Mouse (Mus musculus) thymus, adult 2 months (tissue): ENCODE results near the gene Atad1.

ENCODE experiments used
- CTCF ChIP-seq: fragments of 200-500 bp; IDR thresholded peaks from 2 replicates; pipeline ENCODE4 v1.5.1; 2012; ENCODE audit warnings: mild to moderate bottlenecking, control low read depth, low read length, moderate library complexity, borderline replicate concordance; ENCODE audit not compliant: control insufficient read depth, poor library complexity, insufficient read depth; ENCODE audit errors: extremely low read depth
- POLR2A ChIP-seq: fragments of 200-500 bp; IDR thresholded peaks from 2 replicates; pipeline ENCODE4 v1.6.1; 2012; ENCODE audit warnings: mild to moderate bottlenecking, low read length, control low read depth, moderate library complexity; ENCODE audit not compliant: control insufficient read depth, poor library complexity, insufficient read depth; ENCODE audit errors: extremely low read depth

GRCm38 (mm10) chr19:32648019-32648571 lies 91.5 kb downstream of the Atad1 start:
- no peak for TF ChIP-seq CTCF
- no peak for TF ChIP-seq POLR2A
